Mouse (Mus musculus) embryo, embryonic 9.5 days (tissue): Measurements from ENCODE around the gene Drc3.

Experiments
- DNase-seq: peaks from one replicate; pipeline ENCODE4 v3.0.0-alpha.2; 2017; ENCODE audit errors: extremely low spot score

Drc3 gene

DNA sequence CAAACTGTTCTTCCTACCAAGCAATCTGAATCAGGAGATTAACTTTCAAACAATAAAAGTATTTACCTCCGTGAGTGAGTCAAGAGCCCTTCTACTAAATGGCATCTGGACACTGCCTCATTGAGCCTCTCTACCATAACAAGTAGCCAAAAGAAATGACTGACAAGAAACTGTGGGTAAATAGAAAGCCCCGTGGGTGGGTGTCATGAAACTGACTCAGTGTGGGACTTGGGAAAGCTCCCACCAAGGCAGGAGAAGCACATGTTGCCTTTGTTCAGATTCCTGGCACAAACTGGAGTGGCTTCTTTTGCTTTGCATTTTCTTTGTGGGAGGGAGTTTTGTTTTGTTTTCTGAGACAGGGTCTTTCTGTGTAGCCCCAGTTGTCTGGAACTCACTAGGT lies 17.4 kb upstream of the Drc3 start:
- no peak for DNase-seq

DNA sequence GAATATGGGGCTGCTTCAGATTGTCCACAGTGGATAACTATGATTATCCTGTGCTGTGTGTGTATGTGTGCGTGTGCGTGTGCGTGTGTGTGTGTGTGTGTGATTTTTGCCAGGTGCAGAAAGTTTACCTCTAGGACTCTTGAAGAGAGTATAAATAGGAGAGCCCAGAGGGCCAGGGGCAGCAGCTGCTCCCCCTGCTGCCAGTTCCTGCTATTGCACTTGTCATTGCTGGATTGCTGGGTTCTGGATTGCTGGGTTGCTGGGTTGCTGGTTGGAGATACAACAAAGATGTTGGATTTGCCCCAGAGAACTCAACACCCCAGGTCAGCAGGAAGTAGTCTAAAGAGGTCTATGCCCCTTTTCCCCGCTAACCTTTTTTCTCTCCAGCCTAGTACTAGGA lies 14.8 kb upstream of the Drc3 start:
- DNase-seq = peak; percentile 27

DNA sequence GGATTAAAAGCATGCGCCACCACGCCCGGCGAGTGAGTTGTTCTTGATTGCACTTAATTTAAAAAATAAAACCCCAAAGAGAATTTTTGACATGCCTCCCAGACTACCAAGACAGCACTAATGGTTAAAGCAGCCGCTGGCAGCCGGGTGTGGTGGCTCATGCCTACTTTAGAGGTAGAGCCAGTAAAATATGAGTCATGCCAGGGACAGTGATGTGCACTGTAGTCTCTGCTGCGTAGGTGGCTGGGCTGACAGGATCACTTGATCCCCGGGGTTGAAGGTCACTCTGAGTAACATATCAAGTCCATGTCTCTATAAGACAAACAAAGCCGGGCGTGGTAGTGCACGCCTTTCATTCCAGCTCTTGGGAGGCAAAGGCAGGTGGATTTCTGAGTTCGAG lies 13.8 kb upstream of the Drc3 start:
- DNase-seq = no peak

DNA sequence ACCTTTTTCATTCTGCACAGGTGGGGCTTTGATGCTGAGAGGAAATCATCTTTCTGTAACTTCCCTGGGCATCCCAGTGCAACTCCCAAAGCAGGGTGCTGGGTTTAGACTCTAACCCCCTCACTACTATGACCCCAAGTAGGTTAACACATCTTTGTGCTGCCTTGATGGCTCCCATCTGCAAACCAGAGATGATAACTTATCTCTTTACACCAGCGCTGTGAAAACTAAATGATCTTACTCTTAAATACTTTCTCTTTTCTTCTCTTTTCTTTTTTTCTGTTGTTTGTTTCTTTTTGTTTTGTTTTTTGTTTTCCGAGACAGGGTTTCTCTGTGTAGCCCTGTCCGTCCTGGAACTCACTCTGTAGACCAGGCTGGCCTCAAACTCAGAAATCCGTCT lies 7.3 kb upstream of the Drc3 start:
- DNase-seq = no peak

DNA sequence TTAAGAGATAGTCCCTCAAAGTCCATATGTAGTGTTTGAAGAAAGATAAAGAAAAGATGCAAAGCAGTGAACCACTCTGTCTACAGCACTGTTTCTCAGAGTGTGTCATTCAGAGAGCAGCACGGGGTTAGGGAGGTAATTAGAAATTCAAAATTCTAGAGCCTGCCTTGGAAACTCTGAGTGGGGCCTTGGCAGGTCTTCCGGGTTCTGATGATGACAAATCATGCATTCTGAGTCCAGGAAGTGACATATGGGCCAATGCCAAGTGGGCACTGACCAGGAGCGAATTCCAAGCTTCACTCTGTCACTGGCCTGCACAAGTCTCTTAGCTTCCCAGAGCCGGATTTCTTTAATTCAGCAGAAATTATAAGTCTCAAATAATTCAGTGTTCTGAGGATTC lies 6.6 kb upstream of the Drc3 start:
- DNase-seq = no peak

DNA sequence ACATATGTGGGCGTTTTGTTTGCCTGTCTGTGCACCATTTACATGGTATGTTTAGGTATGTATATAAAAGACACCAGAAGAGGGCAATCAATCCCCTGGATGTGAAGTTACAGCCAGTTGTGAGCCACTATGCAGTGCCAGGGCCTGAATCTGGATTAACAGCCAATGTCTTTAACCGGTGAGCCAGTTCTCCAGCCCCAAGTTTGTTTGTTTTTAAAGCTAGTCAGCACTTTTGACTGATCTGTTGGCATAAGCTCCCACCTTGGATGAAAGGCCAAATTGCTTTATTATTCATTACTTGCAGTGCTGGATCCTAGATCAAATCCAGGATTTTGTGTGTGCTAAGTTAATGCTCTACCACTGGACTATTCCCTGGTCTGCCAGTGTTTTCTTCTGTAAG lies 1.7 kb upstream of the Drc3 start:
- no peak for DNase-seq

DNA sequence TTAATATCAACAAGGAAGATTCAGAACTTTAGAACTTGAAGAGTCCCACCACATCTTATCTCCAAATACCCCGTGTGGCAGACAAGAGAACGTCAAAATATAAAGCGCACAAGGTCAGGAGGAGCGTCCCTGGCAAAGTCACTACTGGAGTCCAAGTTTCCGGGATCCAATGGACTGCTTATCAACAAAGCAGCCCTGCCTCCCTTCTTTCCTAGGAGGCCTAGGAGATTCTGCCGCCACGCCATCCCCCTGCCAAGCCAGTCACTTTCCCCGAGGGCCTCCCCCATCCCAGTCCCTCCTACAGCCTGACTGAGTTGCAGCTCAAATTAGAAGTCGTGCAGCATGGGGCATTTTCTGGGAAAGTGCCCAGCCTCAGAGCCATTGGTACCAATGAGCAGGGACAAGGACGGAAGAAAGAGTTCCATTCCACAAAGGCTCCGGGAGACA lies 1.2 kb upstream of the Drc3 start:
- no peak for DNase-seq

DNA sequence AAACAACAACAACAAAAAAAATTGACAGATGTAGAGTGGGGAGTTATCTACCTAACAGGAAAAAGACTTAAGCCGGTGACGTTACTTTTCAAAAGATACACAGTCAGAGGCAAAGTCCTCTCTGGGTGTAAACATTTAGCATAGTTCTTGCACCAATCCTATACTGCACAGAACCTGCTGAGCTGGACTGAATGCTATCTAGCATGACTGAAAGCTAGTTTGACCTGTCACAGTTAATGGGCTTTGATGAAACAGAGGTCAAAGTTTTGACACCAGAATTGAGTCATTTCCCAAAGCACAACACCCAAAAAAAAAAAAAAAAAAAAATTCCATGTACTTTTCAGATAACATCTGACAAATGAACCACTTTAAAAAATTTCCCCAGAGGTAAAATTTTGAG lies 2.8 kb downstream of the Drc3 start:
- DNase-seq = no peak

DNA sequence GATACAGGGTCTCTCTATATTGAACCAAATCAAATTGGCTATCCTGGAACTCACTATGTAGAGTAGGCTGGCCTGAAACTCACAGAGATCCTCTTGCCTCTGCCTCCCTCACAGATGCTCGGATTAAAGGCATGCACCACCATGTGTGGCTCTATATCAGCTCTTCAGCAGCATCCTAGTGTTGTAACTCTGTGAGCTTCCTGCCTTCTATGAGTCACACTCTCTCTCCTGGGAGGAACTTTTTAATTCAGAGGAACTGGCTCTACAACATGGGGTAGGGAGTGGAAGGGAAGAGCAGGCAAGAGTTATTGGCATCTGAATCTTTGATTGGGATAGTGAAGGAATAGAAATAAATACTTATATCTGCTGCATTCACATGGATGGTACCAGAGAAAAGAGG lies 4.0 kb downstream of the Drc3 start:
- DNase-seq = no peak

DNA sequence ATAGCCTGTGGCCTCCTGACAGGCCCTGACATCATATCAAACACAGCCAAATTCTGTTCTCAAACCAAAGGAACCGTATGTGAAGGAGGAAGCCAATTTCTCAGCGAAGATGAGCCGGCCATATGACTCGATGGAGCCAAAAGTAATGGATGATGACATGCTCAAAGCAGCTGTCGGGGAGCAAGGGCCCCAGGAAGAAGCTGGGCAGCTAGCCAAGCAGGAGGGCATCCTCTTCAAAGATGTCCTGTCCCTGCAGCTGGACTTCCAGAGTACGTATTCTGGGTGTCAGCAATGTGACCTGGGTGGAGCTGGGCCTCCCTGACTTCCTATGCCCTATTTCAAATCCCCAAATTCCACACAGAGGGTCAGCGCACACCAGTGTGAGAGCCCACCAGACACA lies 5.4 kb downstream of the Drc3 start:
- DNase-seq = no peak

DNA sequence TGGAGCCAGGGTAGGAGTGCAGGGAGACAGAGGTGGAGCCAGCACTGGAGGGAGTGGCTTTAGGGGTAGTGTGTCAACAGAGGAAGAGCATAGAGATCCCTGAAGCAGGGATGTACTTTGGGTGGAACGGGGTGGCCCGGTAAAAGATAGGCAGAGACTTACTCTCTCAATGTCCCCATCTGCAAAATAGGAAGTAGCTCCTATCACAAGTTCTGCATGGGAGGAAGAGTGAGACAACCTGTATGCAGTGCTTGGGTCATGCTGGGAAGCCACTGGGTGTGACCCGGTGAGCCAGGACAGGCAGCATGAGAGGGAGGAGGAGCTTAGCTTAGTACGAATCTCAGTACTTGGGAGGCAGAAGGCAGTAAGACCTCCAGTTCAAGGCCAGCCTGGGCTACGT lies 6.0 kb downstream of the Drc3 start:
- DNase-seq = no peak

DNA sequence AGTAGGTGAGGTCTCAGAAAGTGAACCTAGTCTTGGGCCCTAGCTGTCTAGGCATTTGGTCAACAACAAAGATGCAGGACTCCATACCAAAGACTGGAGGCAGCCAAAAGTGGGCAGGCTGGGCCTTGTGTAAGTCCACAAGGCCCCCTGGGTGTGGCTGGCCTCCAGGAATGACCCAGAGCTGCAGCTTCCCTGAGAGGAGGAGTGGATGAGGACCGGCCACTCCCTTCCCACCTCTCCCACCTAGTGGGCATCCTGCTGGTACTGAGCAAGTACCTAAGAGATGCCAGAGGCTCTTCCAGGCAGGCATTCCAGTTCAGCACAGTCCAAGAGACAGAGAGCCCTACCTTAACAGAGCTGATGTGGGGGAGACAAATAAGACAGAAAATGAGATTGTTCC lies 6.8 kb downstream of the Drc3 start:
- no peak for DNase-seq

DNA sequence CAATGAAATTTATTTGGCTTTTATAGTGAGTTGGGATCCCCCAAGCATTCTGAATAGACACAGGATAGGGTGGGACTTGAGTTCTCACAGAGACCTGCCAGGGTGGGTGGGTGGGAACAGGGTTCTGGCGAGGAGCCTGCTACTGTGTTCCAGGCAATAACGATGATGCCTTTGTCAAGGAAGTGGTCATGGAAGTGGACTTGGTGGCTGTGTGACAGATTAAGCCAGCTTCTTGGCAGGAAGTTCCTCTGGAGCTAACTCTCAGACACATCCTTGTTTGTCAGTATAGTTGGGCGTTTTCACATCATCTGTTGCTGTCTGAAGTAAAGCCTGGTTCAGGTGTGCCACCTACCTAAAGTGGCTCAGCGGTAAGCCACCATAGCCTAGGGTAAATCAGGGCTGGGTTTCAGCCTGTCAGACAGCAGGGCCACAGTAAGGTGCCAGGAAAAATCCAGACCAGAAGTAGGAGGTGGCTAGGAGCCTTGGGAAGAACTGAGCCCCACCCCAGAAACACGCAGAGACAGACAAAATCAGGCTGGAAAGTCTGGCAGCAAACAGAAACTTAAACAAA lies 7.6 kb downstream of the Drc3 start:
- DNase-seq = no peak

DNA sequence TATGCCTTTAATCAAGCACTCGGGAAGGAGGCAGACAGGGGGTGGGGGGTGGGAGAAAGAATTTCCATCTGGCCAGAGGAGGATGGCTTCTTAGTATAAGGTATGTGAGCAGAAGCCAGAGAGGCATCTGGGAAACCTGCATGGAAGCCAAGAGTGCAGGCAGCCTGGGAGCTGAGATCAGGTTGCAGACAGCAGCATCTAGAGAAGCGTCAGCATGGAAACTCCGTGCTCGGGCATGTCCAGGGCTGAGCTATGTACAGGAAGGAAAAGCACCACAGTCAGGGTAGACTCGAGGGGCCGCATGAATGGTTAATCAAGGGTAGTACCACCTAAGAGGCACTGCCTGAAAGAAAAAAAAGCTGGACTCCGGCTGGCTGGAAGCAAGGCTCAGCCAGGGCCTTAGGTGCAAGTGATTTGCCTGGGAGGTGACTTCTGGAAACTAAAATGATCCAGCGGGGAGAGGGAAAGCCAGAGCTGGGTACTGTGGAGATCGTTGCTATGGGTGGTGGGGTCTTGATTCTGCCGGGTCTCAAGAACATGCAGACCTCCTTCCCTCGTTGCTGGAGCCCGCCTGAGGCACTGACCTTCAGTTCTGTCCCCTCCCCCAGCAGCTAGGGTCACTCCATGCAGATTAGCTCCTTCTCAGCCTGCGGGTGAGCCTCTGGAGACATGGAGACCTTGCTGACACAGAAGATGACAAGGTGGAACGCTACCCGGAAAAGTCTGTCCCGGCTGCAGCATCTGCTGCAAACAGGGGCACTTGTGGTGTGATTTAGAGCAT lies 13.3 kb downstream of the Drc3 start:
- DNase-seq = peak; percentile 21

DNA sequence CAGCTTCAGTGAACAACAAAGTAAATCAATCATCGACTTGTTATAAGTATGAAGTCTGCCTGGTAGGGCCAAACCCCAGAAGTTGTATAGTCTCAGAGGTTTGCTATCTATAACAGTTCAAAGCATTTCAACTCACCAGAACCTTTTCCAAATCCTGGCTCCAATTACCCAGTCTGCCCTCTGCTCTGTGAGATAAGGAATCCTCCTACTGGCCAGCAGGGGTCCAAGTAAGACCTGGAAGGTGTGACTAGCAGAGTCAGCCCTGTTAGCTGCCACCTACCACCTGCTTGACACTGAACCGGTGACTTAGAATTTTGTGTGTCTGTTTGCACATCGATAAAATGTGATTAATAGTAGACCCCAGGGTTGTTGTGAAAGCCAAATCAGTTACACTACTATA lies 14.1 kb downstream of the Drc3 start:
- DNase-seq = no peak

DNA sequence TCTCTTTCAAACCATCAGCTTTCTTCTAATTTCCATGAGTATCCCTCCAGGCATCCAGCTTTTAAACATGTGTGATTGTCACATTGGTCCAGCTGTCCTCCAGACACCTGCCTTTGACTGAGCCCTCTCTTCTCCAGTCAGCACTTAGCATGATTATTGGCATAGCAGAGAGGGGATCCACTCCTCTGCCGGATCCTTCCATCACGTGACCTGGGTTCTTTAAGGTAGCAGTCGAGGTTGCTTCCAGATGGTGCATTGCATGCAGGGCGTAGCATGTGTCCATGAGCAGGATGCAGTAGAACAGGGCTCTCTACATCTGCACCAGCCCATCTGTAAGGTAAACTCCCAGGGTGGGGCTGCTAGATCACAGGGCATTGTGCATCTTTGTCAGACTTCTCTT lies 15.8 kb downstream of the Drc3 start:
- no peak for DNase-seq

DNA sequence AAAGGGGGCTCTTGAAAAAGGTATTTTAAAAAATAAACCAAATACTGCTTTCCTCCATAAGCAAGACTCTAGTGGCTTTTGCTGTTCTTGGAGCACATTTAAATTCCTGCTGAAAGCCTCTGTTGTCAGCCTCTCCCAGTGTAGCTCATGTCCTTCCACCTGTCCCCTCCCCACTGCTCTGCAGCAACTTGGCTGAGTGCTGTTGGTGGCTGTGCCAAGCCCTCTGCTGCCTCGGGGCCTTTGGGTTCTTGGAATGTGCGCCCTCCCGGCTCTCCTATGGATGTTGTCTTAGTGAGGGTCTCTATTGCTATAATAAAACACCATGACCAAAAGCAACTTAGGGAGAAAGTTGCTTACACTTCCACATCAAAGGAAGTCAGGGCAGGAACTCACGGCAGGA lies 16.3 kb downstream of the Drc3 start:
- DNase-seq = no peak

DNA sequence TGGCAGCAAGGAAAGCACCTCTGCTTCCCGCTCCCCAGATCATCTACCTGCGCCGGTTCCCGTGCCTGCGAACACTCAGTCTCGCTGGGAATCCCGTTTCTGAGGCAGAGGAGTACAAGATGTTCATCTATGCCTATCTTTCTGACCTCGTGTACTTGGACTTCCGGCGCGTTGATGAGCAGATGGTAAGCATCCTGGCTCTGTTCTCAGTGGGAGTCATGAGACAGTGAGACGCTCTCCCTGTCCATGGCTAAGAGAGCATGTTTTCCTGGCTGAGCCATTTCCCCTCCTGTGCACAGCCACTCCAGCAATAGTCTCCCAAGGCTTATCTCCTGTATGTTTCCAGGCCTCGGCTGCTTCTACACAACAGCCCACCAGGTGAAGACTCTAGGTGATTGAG lies 17.3 kb downstream of the Drc3 start:
- no peak for DNase-seq

DNA sequence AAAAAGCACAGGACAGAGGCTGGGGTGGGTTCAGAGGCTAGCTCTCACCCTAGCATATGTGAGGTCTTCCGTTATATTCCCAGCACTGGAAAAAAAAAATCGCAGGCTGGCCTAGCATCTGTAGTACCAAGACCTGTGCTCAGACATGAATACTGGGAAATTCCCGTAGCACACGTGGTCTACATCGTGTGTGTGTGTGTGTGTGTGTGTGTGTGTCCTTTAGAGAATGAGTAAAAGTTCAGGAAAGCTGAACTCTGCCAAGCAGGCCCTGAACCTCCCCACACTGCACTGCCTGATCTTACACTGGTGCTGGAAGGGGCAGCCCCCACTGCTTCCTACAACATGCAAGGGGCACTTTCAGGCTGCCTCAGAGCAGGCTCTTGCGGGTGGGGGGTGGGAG lies 21.4 kb downstream of the Drc3 start:
- no peak for DNase-seq

DNA sequence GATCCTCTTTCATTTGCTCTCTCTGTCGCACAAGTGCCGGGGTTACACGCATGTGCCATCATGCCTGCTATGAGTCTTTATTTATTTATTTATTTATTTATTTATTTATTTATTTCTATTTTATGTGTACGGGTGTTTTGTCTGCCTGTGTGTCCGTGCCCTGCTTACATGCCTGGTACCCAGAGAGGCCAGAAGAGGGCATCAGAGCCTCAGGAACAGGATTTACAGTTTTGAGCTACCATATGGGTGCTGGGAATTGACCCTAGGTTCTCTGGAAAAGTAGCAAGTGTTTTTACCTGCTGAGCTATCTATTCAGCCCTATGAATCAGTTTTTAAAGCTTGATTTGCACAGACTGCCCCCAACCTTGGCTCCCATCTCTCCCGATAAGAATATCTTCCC lies 30.4 kb downstream of the Drc3 start:
- DNase-seq = no peak

DNA sequence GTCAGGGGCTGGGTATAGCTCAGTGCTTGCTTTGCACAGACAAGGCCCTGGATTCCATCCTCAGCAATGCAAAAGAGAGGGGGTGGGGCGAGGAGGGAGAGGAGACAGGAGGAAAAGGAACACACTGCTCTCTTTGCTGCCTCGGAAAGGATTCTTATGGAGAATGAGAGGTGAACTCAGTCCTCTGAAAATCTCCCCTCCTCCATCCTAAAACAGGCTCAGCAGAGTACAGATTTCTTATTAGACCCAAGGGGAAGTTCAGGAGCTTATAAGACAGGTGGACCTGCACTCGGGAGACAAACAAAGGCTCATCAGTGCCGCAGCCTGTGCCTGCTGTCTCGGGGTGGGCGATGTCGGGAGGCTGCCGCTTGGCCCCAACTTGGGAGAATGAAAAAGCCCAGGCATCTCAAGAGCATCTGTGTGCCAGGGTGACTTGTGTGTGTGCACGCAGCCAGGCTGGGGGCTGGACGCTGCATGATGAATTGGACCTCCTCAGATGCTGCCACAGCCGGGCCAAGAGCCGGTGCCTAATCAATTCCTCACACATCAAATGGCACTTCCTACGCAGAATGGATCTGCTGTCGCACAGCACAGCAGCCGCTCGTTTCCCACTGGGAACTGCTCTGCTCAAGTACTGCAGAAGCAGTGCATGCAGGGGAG lies 31.8 kb downstream of the Drc3 start:
- DNase-seq = peak; percentile 25

DNA sequence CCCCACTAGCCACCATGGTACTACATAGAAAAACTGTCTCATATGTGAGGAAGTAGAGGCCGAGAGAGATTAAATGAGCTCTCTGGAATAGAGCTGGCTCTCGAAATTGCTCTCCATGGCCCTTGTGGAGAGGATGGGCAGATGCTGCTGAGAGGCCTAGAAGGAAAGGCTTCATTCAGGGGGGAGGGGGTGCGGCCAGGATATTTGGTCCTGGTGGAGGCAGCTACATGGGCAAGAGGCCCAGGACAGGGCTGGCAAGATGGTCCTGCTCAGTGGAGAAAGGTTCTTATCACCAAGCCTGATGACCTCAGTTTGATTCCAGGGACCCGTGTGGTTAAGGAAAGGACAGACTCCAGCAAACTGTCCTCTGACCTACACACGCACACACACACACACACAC lies 32.8 kb downstream of the Drc3 start:
- no peak for DNase-seq

DNA sequence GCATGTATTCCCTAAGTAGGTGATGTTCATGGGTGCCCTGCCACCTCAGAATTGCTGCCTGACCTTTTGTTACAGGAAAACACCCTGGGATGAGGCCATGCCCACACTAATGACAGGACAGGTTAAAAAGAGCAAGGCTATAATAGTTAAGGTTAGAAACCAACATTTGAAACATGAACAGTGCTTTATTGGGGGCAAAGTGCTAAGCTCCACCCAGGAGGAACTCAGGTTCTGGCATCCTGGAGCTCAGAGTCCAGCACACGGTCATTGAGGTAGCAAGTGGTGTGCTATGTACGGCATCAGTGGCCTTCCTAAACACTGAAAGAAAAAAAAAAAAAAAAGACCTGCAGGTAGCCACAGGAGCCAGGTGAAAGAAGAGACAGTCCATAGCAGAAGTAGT lies 34.8 kb downstream of the Drc3 start:
- no peak for DNase-seq
